Comparison of ENCODE assay signal across 8 mouse cellular contexts in genomic region chr8:13292364-13292763, GRCm38 (mm10). TPM values are rescaled to one million over a fixed set of nuclear protein-coding genes. Genes with fewer than 3 reads are reported as not detected.
DNase-seq lines count a peak whose midpoint lies in the region; ATAC-seq lines count a peak whose summit lies in the region.

No protein-coding gene starts in this region.

- H3K9me3 ChIP-seq in kidney, embryonic 15.5 days (replicated peaks), result no peaks in the 10 kb centered on the region
- H3K9me3 ChIP-seq in embryonic facial prominence, embryonic 14.5 days (ENCODE audit: control insufficient read depth, low read length), result no peaks in the 10 kb centered on the region
- H3K9me3 ChIP-seq in liver, embryonic 11.5 days (ENCODE audit: control insufficient read depth, low read length), result no peaks in the 10 kb centered on the region

- H3K4me2 ChIP-seq in kidney, embryonic 15.5 days, result no peak overlapping the region
- no peak overlapping the region for H3K4me2 ChIP-seq in embryonic facial prominence, embryonic 14.5 days (ENCODE audit: low read depth, low read length)
- H3K4me2 ChIP-seq in liver, embryonic 11.5 days, result no peak overlapping the region

- H3K27me3 ChIP-seq in kidney, embryonic 15.5 days, result no peaks in the 10 kb centered on the region
- no peaks in the 10 kb centered on the region for H3K27me3 ChIP-seq in embryonic facial prominence, embryonic 14.5 days (replicated peaks; ENCODE audit: control insufficient read depth, insufficient read depth, low read length)
- H3K27me3 ChIP-seq in liver, embryonic 11.5 days (replicated peaks; ENCODE audit: control insufficient read depth, insufficient read depth, low read length), result no peaks in the 10 kb centered on the region

- no peak for ATAC-seq in kidney, embryonic 15.5 days (replicated peaks; ENCODE audit: low FRiP score)
- ATAC-seq in embryonic facial prominence, embryonic 14.5 days (ENCODE audit: low read depth), result no peak
- ATAC-seq in liver, embryonic 11.5 days (replicated peaks; ENCODE audit: low FRiP score), result no peak

- H3K4me3 ChIP-seq in kidney, embryonic 15.5 days (replicated peaks), result no peak overlapping the region
- H3K4me3 ChIP-seq in embryonic facial prominence, embryonic 14.5 days (ENCODE audit: low read depth, low read length), result no peak overlapping the region
- H3K4me3 ChIP-seq in liver, embryonic 11.5 days (ENCODE audit: low read depth, low read length), result no peak overlapping the region

- DNase-seq in kidney, adult 11 months, result peak; percentile 71
- peak; percentile 82 for DNase-seq in adrenal gland, postnatal 25 days
- DNase-seq in embryonic facial prominence, embryonic 14.5 days (ENCODE audit: low spot score), result peak; percentile 60
- peak; percentile 67 to 83 for DNase-seq in kidney, adult 8-10 months
- DNase-seq in liver, embryonic 11.5 days (ENCODE audit: low spot score), result peak; percentile 75
- peak; percentile 87 for DNase-seq in retina, embryonic 14.5 days (ENCODE audit: low spot score)
- peak; percentile 64 to 71 for DNase-seq in thymus, postnatal 36 days

- no peak overlapping the region for H3K9ac ChIP-seq in kidney, embryonic 15.5 days
- H3K9ac ChIP-seq in embryonic facial prominence, embryonic 14.5 days (ENCODE audit: low read depth, low read length), result no peak overlapping the region
- no peak overlapping the region for H3K9ac ChIP-seq in liver, embryonic 11.5 days (ENCODE audit: low read depth, low read length)

- peaks cover 20% of the 10 kb centered on the region for H3K4me1 ChIP-seq in kidney, embryonic 15.5 days
- peaks cover 8% of the 10 kb centered on the region for H3K4me1 ChIP-seq in embryonic facial prominence, embryonic 14.5 days (ENCODE audit: control insufficient read depth, insufficient read depth, low read length)
- no peaks in the 10 kb centered on the region for H3K4me1 ChIP-seq in liver, embryonic 11.5 days (replicated peaks; ENCODE audit: control insufficient read depth, insufficient read depth, low read length)

- no peak overlapping the region for H3K27ac ChIP-seq in kidney, embryonic 15.5 days
- H3K27ac ChIP-seq in embryonic facial prominence, embryonic 14.5 days (replicated peaks; ENCODE audit: low read depth, low read length), result no peak overlapping the region
- H3K27ac ChIP-seq in liver, embryonic 11.5 days (ENCODE audit: low read depth, low read length), result no peak overlapping the region

- H3K36me3 ChIP-seq in kidney, embryonic 15.5 days, result peaks cover 56% of the 10 kb centered on the region
- H3K36me3 ChIP-seq in embryonic facial prominence, embryonic 14.5 days (ENCODE audit: control insufficient read depth, insufficient read depth, low read length), result peaks cover 55% of the 10 kb centered on the region
- peaks cover 16% of the 10 kb centered on the region for H3K36me3 ChIP-seq in liver, embryonic 11.5 days (ENCODE audit: control insufficient read depth, insufficient read depth, low read length)

- 27% methylated on average over 9 of the region's 9 CpGs for WGBS in kidney, embryonic 15.5 days
- WGBS in embryonic facial prominence, embryonic 14.5 days, result 27% methylated on average over 9 of the region's 9 CpGs
- WGBS in liver, embryonic 11.5 days, result 27% methylated on average over 9 of the region's 9 CpGs

RNA-seq across cellular contexts. Expression of gene Tmco3, which starts 4.4 kb away (rescaled TPM):
- polyA plus RNA-seq in kidney, embryonic 15.5 days (2015; fragmentation: Nextera tagmentation; extraction: Ambion mirVana), result 41.4 and 45.1 TPM in 2 replicates
- 24.8 and 32.5 TPM in 2 replicates for total RNA-seq in adrenal gland, postnatal 25 days (2021)
- polyA plus RNA-seq in embryonic facial prominence, embryonic 14.5 days (2014; fragmentation: Nextera tagmentation; extraction: Ambion mirVana), result 44.5 and 45.4 TPM in 2 replicates
- 18.8 and 19.7 TPM in 2 replicates for polyA plus RNA-seq in liver, embryonic 11.5 days (2014; fragmentation: Nextera tagmentation; extraction: Ambion mirVana)

RNA-seq across cellular contexts. Expression of gene Dcun1d2, which starts 4.4 kb away (rescaled TPM):
- 24.6 and 26.0 TPM in 2 replicates for polyA plus RNA-seq in kidney, embryonic 15.5 days (2015; fragmentation: Nextera tagmentation; extraction: Ambion mirVana)
- total RNA-seq in adrenal gland, postnatal 25 days (2021), result 29.1 and 36.5 TPM in 2 replicates
- polyA plus RNA-seq in embryonic facial prominence, embryonic 14.5 days (2014; fragmentation: Nextera tagmentation; extraction: Ambion mirVana), result 27.5 and 28.7 TPM in 2 replicates
- polyA plus RNA-seq in liver, embryonic 11.5 days (2014; fragmentation: Nextera tagmentation; extraction: Ambion mirVana), result 20.9 and 22.0 TPM in 2 replicates

RNA-seq across cellular contexts. Expression of gene Adprhl1, which starts 38.4 kb away (rescaled TPM):
- polyA plus RNA-seq in kidney, embryonic 15.5 days (2015; fragmentation: Nextera tagmentation; extraction: Ambion mirVana), result 0.48 and 1.4 TPM in 2 replicates
- total RNA-seq in adrenal gland, postnatal 25 days (2021), result 1.4 and 1.7 TPM in 2 replicates
- polyA plus RNA-seq in embryonic facial prominence, embryonic 14.5 days (2014; fragmentation: Nextera tagmentation; extraction: Ambion mirVana), result 13.9 and 18.1 TPM in 2 replicates
- polyA plus RNA-seq in liver, embryonic 11.5 days (2014; fragmentation: Nextera tagmentation; extraction: Ambion mirVana), result 0.70 TPM in 1 of 2 replicates, not detected in the other

RNA-seq across cellular contexts. Expression of gene Tfdp1, which starts 46.2 kb away (rescaled TPM):
- 169 and 183 TPM in 2 replicates for polyA plus RNA-seq in kidney, embryonic 15.5 days (2015; fragmentation: Nextera tagmentation; extraction: Ambion mirVana)
- 56.6 and 63.8 TPM in 2 replicates for total RNA-seq in adrenal gland, postnatal 25 days (2021)
- polyA plus RNA-seq in embryonic facial prominence, embryonic 14.5 days (2014; fragmentation: Nextera tagmentation; extraction: Ambion mirVana), result 150 and 168 TPM in 2 replicates
- 217 and 230 TPM in 2 replicates for polyA plus RNA-seq in liver, embryonic 11.5 days (2014; fragmentation: Nextera tagmentation; extraction: Ambion mirVana)
